Mouse (Mus musculus): Measurements from ENCODE around the gene Sp100. TPM values are rescaled to one million over a fixed set of nuclear protein-coding genes. Genes with fewer than 3 reads are reported as not detected.

Gene Sp100
- polyA plus RNA-seq, 1 experiment: not detected

DNA sequence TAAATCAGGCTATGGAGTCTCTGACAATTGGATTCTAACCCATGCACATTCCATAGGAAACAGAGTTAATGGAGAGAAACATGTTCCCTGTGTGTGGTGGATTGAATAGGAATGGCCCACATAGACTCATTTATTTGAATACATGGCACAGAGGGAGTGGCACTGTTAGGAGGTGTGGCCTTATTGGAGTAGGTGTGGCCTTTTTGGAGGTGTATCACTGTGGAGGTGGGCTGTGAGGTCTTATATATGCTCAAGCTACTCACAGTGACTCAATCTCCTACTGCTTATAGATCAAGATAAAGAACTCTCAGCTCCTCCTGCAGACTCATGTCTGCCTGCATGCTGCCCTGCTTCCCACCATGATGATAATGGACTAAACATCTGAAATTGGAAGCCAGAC, 64.7 kb downstream of the Sp100 start:
- H3K4me3 ChIP-seq (ENCODE audit: low read depth, low read length): no peak overlapping the region
- no peak for TF ChIP-seq EP300 (IDR thresholded peaks at IDR 0.05; ENCODE audit: insufficient read depth, low read depth, low read length)
- TF ChIP-seq POLR2A (IDR thresholded peaks at IDR 0.05; ENCODE audit: insufficient read depth, low read length): no peak
- no peaks in the 10 kb centered on the region for H3K36me3 ChIP-seq (ENCODE audit: control insufficient read depth, insufficient read depth, low read length, poor library complexity, severe bottlenecking)
- H3K9me3 ChIP-seq (replicated peaks; ENCODE audit: control insufficient read depth, insufficient read depth, low read length, poor library complexity, severe bottlenecking): no peaks in the 10 kb centered on the region
- no peak overlapping the region for H3K9ac ChIP-seq (ENCODE audit: low read depth, poor library complexity, severe bottlenecking)
- no peaks in the 10 kb centered on the region for H3K4me1 ChIP-seq (ENCODE audit: control insufficient read depth, insufficient read depth, low read length)
- H3K27ac ChIP-seq (ENCODE audit: insufficient read depth, low read length): no peak overlapping the region
- no peaks in the 10 kb centered on the region for H3K27me3 ChIP-seq (ENCODE audit: control insufficient read depth, insufficient read depth, low read length, poor library complexity, severe bottlenecking)

DNA sequence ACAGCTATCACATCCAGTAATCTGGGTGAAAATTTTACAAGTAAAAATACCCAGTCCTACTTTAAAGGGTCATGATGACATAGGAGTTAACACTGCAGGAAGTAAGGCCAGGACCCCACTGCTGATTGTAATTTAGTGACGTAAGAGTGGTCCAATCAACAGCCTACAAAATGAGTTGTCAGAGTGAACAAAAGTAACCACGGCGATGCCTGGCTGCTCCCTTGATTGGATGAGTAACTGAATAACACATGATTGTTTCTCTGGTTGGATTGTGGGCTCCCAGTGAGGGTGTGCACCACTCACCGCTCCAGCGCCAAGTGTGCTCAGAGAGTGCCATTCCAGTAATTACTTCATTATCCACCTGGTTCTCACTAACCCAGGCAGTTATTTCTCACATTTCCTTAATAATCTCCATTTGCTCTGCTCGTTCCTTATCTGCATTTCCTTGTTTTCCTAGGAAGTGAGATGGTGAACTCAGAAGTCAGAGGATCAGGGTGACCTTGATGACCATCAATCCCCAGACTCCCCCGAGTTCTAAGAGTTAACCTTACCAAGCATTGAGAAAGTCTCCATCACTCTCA, 66.7 kb downstream of the Sp100 start:
- Histone ChIP-seq H3K9ac (ENCODE audit: low read depth, poor library complexity, severe bottlenecking) (no peak overlapping the region), H3K27me3 (ENCODE audit: control insufficient read depth, insufficient read depth, low read length, poor library complexity, severe bottlenecking) (no peaks in the 10 kb centered on the region), H3K36me3 (ENCODE audit: control insufficient read depth, insufficient read depth, low read length, poor library complexity, severe bottlenecking) (no peaks in the 10 kb centered on the region), H3K9me3 (replicated peaks; ENCODE audit: control insufficient read depth, insufficient read depth, low read length, poor library complexity, severe bottlenecking) (no peaks in the 10 kb centered on the region), H3K4me1 (ENCODE audit: control insufficient read depth, insufficient read depth, low read length) (no peaks in the 10 kb centered on the region), H3K27ac (ENCODE audit: insufficient read depth, low read length) (no peak overlapping the region), H3K4me3 (ENCODE audit: low read depth, low read length) (no peak overlapping the region)
- TF ChIP-seq EP300 (IDR thresholded peaks at IDR 0.05; ENCODE audit: insufficient read depth, low read depth, low read length) (no peak), CTCF (IDR thresholded peaks at IDR 0.05; ENCODE audit: low read depth, low read length) (no peak), POLR2A (IDR thresholded peaks at IDR 0.05; ENCODE audit: insufficient read depth, low read length) (no peak)

DNA sequence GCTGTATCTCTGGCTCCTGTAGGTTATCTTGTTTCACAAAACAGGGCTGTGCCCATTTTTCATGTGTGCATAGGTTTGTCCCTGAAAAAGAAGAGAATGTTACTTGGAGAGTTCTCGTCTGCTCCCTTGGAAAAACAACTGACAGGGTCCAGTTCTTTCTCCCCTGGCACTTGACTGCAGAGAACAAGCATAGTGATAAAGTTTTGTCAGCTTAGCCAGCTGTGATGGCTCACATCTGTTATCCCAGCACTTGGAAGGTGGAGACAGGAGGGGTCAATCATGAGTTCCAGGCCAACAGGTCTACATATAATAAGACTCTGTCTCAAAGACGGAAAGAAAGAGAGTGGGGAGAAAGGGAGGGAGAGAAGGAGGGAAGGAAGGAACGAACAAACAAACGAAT, 69.3 kb downstream of the Sp100 start:
- Histone ChIP-seq H3K4me3 (ENCODE audit: low read depth, low read length) (no peak overlapping the region), H3K36me3 (ENCODE audit: control insufficient read depth, insufficient read depth, low read length, poor library complexity, severe bottlenecking) (no peaks in the 10 kb centered on the region), H3K9me3 (replicated peaks; ENCODE audit: control insufficient read depth, insufficient read depth, low read length, poor library complexity, severe bottlenecking) (no peaks in the 10 kb centered on the region), H3K4me1 (ENCODE audit: control insufficient read depth, insufficient read depth, low read length) (no peaks in the 10 kb centered on the region), H3K27me3 (ENCODE audit: control insufficient read depth, insufficient read depth, low read length, poor library complexity, severe bottlenecking) (no peaks in the 10 kb centered on the region), H3K9ac (ENCODE audit: low read depth, poor library complexity, severe bottlenecking) (no peak overlapping the region), H3K27ac (ENCODE audit: insufficient read depth, low read length) (no peak overlapping the region)
- TF ChIP-seq POLR2A (IDR thresholded peaks at IDR 0.05; ENCODE audit: insufficient read depth, low read length) (no peak), EP300 (IDR thresholded peaks at IDR 0.05; ENCODE audit: insufficient read depth, low read depth, low read length) (no peak), CTCF (IDR thresholded peaks at IDR 0.05; ENCODE audit: low read depth, low read length) (no peak)

DNA sequence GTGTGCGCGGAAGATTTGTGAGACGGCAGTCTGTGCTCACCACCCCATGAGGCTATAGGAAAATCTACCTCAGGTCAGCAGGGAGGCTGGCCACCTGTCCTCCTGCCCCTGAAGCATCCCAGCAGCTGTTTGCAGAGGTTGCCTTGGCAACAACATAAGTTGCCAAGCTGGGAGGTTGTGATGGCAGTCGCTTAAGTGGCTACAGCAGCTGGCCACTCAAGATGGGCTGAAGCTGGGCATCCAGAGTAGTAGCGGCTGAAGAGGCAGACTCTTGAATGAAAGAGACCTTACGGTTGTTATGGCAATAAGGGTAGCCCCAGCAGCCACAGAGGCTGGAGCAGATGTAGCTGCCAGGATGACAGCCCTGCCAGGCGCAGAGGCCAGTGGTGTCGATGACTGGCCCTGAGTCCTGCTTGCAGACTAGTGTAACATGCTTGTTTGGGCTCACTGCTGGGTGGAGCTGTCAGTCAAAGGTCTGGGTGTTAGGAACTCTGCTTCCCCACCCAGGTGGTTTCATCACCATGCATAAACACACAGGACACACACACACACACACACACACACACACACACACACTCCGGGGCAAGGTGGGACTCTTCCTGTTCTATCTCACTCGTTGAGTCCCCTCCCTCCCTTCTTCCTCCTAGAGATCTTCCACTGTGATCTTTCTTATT, 70.6 kb downstream of the Sp100 start:
- Histone ChIP-seq H3K9me3 (replicated peaks; ENCODE audit: control insufficient read depth, insufficient read depth, low read length, poor library complexity, severe bottlenecking) (no peaks in the 10 kb centered on the region), H3K4me1 (ENCODE audit: control insufficient read depth, insufficient read depth, low read length) (no peaks in the 10 kb centered on the region), H3K27me3 (ENCODE audit: control insufficient read depth, insufficient read depth, low read length, poor library complexity, severe bottlenecking) (no peaks in the 10 kb centered on the region), H3K36me3 (ENCODE audit: control insufficient read depth, insufficient read depth, low read length, poor library complexity, severe bottlenecking) (no peaks in the 10 kb centered on the region), H3K4me3 (ENCODE audit: low read depth, low read length) (no peak overlapping the region), H3K27ac (ENCODE audit: insufficient read depth, low read length) (no peak overlapping the region), H3K9ac (ENCODE audit: low read depth, poor library complexity, severe bottlenecking) (no peak overlapping the region)
- no peak for TF ChIP-seq CTCF (IDR thresholded peaks at IDR 0.05; ENCODE audit: low read depth, low read length)
- TF ChIP-seq POLR2A (IDR thresholded peaks at IDR 0.05; ENCODE audit: insufficient read depth, low read length): no peak

DNA sequence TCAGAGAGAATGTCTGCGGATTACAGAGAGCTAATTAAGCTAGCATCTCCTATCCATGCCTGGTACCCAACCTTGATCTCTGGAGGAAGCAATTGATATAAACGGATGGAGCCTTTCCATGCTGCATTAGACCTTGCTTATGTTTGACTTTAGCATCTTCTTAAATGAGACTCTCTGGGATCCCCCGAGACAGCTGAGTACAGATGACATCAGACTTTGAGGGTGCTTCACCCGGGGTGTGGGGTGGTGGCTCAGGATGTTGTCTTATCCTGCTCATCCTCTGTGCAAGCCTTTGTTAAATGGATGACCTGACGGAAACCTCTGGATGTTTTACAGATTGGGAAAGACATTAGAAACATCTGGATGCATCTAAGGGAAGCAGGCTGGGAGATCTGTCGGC, 80.7 kb downstream of the Sp100 start:
- Histone ChIP-seq H3K9me3 (replicated peaks; ENCODE audit: control insufficient read depth, insufficient read depth, low read length, poor library complexity, severe bottlenecking) (no peaks in the 10 kb centered on the region), H3K27me3 (ENCODE audit: control insufficient read depth, insufficient read depth, low read length, poor library complexity, severe bottlenecking) (no peaks in the 10 kb centered on the region), H3K36me3 (ENCODE audit: control insufficient read depth, insufficient read depth, low read length, poor library complexity, severe bottlenecking) (no peaks in the 10 kb centered on the region), H3K4me3 (ENCODE audit: low read depth, low read length) (no peak overlapping the region), H3K4me1 (ENCODE audit: control insufficient read depth, insufficient read depth, low read length) (no peaks in the 10 kb centered on the region), H3K9ac (ENCODE audit: low read depth, poor library complexity, severe bottlenecking) (no peak overlapping the region), H3K27ac (ENCODE audit: insufficient read depth, low read length) (no peak overlapping the region)
- TF ChIP-seq EP300 (IDR thresholded peaks at IDR 0.05; ENCODE audit: insufficient read depth, low read depth, low read length) (no peak), CTCF (IDR thresholded peaks at IDR 0.05; ENCODE audit: low read depth, low read length) (no peak), POLR2A (IDR thresholded peaks at IDR 0.05; ENCODE audit: insufficient read depth, low read length) (no peak)

DNA sequence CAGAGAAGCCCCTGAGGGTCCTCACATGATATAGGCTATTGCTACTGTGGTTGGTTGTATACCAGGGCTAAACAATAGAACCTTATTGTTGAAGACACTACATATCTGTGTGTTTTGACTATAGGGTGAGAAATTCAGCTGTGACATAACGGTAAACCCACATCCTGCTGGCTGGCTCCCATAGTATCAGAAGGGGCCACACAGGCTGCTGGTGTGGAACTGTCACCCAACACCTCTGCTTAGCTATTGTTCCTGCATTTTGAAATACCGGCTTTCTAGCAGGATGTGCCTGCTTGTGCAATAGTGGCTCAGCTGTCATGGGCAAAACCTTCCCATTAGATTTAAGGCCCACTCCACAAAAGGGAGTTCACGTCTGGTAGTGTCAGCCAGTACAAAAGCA, 82.8 kb downstream of the Sp100 start:
- Histone ChIP-seq H3K9me3 (replicated peaks; ENCODE audit: control insufficient read depth, insufficient read depth, low read length, poor library complexity, severe bottlenecking) (no peaks in the 10 kb centered on the region), H3K36me3 (ENCODE audit: control insufficient read depth, insufficient read depth, low read length, poor library complexity, severe bottlenecking) (no peaks in the 10 kb centered on the region), H3K4me1 (ENCODE audit: control insufficient read depth, insufficient read depth, low read length) (no peaks in the 10 kb centered on the region), H3K4me3 (ENCODE audit: low read depth, low read length) (no peak overlapping the region), H3K27ac (ENCODE audit: insufficient read depth, low read length) (no peak overlapping the region), H3K27me3 (ENCODE audit: control insufficient read depth, insufficient read depth, low read length, poor library complexity, severe bottlenecking) (no peaks in the 10 kb centered on the region), H3K9ac (ENCODE audit: low read depth, poor library complexity, severe bottlenecking) (no peak overlapping the region)
- TF ChIP-seq EP300 (IDR thresholded peaks at IDR 0.05; ENCODE audit: insufficient read depth, low read depth, low read length) (no peak), CTCF (IDR thresholded peaks at IDR 0.05; ENCODE audit: low read depth, low read length) (no peak), POLR2A (IDR thresholded peaks at IDR 0.05; ENCODE audit: insufficient read depth, low read length) (no peak)
